Mouse (Mus musculus) hindbrain, embryonic 13.5 days (tissue): ENCODE measurements around the gene Vmn2r86. TPM values are rescaled to one million over a fixed set of nuclear protein-coding genes. Genes with fewer than 3 reads are reported as not detected.

ENCODE experiments used
- polyA plus RNA-seq: library from polyadenylated mRNA; unstranded; fragments of >200 nt; fragmentation: Nextera tagmentation; extraction: Ambion mirVana; gene quantifications from 2 replicates; pipeline ENCODE4 v1.2.1, GENCODE M21; 2015

Vmn2r86 gene
- polyA plus RNA-seq, 1 experiment from 2014 or later = 0.03 TPM

Other genes with a start within 250 kb of the Vmn2r86 start
- gene Olfr827, start 241.6 kb downstream of the Vmn2r86 start, polyA plus RNA-seq = not detected in 2 replicates
- gene Neurod4, start 175.8 kb downstream of the Vmn2r86 start, polyA plus RNA-seq = 2.7 and 6.7 TPM in 2 replicates
- not detected in 2 replicates for gene Tespa1, start 133.2 kb downstream of the Vmn2r86 start, polyA plus RNA-seq
- not detected in 2 replicates for gene Vmn2r84, start 61.7 kb downstream of the Vmn2r86 start, polyA plus RNA-seq
- gene Vmn2r85, start 26.3 kb downstream of the Vmn2r86 start, polyA plus RNA-seq = not detected in 2 replicates
- 0.12 TPM in 1 of 2 replicates, not detected in the other for gene Vmn2r87, start 41.3 kb upstream of the Vmn2r86 start, polyA plus RNA-seq